Mouse (Mus musculus): ENCODE measurements at regions not wholly inside any gene's neighbourhood (a gene's known extent, or its start where the extent isn't known, plus 50 kb on each side); places are given as distances from the start of the nearest gene placed in this dataset.

DNA sequence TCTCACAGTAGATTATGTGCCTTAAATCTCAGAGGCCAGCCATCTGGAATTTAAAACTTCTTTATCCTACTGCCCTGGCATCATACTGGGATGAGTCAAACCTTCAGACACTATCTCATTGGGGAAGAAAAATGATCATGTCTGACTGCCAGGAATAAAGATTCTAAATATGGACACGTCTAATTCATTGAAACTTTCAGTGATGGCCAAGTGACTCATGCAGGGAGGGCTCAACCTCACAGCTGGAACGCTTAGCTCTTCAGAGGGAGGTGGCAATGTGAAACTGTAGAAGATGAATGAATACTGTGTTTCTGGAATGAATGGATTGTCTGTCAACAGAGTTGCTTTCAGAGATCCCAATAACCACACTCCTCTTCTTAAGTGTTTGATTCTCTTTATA is 1357.2 kb downstream of the Stim2 start:
- no peak for TF ChIP-seq CTCF (IDR thresholded peaks at IDR 0.05)
- H3K4me1 ChIP-seq (ENCODE audit: insufficient read depth, low read length), result no peaks in the 10 kb centered on the region
- no peak overlapping the region for H3K27ac ChIP-seq (ENCODE audit: low read depth, low read length)
- no peak overlapping the region for H3K4me2 ChIP-seq (ENCODE audit: low read depth, low read length, poor library complexity, severe bottlenecking)
- no peaks in the 10 kb centered on the region for H3K9me3 ChIP-seq (ENCODE audit: low read length)
- H3K4me3 ChIP-seq (ENCODE audit: low read depth, low read length), result no peak overlapping the region
- DNase-seq (ENCODE audit: low spot score) (peak; percentile 30), ATAC-seq (ENCODE audit: low FRiP score) (no peak)
- WGBS, result 36% methylated on average over 2 of the region's 2 CpGs
- H3K9ac ChIP-seq (replicated peaks; ENCODE audit: low read length, poor library complexity, severe bottlenecking), result no peak overlapping the region
- no peaks in the 10 kb centered on the region for H3K36me3 ChIP-seq (ENCODE audit: insufficient read depth, low read length)
- H3K27me3 ChIP-seq (ENCODE audit: insufficient read depth, low read length), result no peaks in the 10 kb centered on the region

DNA sequence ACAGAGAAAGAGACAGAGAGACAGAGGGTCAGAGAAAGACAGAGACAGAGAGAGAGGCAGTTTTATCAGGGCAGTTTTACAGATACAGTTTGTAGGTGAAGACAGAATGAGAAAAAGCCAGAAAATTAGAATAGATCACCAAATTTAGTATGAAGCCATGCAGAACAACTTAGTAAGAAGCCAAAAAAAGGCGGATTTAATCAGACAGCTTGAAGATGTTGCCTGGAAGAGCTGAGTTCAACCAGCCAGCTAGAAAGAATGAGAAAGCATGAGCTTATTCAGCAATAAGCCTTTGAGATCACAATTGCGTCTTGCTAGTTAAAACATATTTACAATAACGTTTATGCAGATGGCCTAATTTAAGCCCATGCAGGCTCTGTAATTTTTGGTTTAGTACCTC is 1376.0 kb downstream of the Stim2 start:
- no peak overlapping the region for H3K9ac ChIP-seq (replicated peaks; ENCODE audit: low read length, poor library complexity, severe bottlenecking)
- no peak overlapping the region for H3K4me3 ChIP-seq (ENCODE audit: low read depth, low read length)
- DNase-seq (ENCODE audit: low spot score) (no peak), ATAC-seq (ENCODE audit: low FRiP score) (no peak)
- WGBS, result 83% methylated on average over 3 of the region's 3 CpGs
- no peak for TF ChIP-seq CTCF (IDR thresholded peaks at IDR 0.05)
- H3K4me2 ChIP-seq (ENCODE audit: low read depth, low read length, poor library complexity, severe bottlenecking), result no peak overlapping the region
- no peaks in the 10 kb centered on the region for H3K9me3 ChIP-seq (ENCODE audit: low read length)
- no peak overlapping the region for H3K27ac ChIP-seq (ENCODE audit: low read depth, low read length)
- no peaks in the 10 kb centered on the region for H3K4me1 ChIP-seq (ENCODE audit: insufficient read depth, low read length)
- H3K27me3 ChIP-seq (ENCODE audit: insufficient read depth, low read length), result no peaks in the 10 kb centered on the region
- H3K36me3 ChIP-seq (ENCODE audit: insufficient read depth, low read length), result no peaks in the 10 kb centered on the region

DNA sequence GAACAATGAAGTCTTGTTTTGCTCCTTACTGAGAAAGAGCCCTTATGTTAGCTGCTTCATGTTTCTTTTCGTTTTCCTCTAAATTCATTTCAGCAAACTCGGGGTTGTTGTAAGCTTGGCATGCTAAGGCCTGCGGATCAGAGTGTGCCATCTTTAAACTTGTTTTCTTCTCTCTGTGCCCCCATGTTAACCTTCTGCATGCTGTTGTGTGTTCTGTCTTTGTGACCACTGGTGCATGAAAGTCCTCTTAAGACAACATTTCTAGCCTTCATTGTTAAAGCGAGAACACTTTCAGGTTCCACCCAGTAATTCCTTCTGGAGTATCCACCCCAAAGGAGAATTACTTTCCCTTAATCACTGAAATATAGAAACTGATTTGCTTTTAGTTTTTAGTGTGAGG is 1392.5 kb downstream of the Stim2 start:
- 28% methylated on average over 4 of the region's 4 CpGs for WGBS
- H3K27me3 ChIP-seq (ENCODE audit: insufficient read depth, low read length), result no peaks in the 10 kb centered on the region
- no peak overlapping the region for H3K4me2 ChIP-seq (ENCODE audit: low read depth, low read length, poor library complexity, severe bottlenecking)
- no peaks in the 10 kb centered on the region for H3K4me1 ChIP-seq (ENCODE audit: insufficient read depth, low read length)
- H3K9ac ChIP-seq (replicated peaks; ENCODE audit: low read length, poor library complexity, severe bottlenecking), result no peak overlapping the region
- ATAC-seq (ENCODE audit: low FRiP score), result no peak
- H3K4me3 ChIP-seq (ENCODE audit: low read depth, low read length), result no peak overlapping the region
- no peak for DNase-seq (ENCODE audit: low spot score)
- no peak overlapping the region for H3K27ac ChIP-seq (ENCODE audit: low read depth, low read length)
- H3K9me3 ChIP-seq (ENCODE audit: low read length), result no peaks in the 10 kb centered on the region
- no peak for TF ChIP-seq CTCF (IDR thresholded peaks at IDR 0.05)
- no peaks in the 10 kb centered on the region for H3K36me3 ChIP-seq (ENCODE audit: insufficient read depth, low read length)

DNA sequence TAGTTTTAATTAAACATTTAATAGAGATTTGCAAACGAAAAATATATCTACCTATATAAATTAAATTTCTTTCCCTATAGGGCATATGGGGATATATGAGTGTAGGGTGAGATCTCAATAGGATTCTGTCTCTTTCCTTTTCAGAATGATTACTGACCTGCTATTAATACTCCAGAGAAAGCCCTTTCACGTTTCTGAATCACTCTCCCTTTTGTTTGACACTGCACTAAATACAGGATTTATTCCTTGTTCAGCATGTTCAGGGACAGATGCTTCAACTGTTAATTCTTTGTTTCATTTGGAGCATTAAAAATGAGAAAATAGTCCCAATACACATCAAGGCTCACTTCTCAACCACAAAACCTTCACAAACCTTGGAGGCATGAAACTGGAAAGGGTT is 1397.7 kb downstream of the Stim2 start:
- 36% methylated on average over 2 of the region's 2 CpGs for WGBS
- Histone ChIP-seq H3K4me3 (ENCODE audit: low read depth, low read length) (no peak overlapping the region), H3K27me3 (ENCODE audit: insufficient read depth, low read length) (no peaks in the 10 kb centered on the region), H3K4me2 (ENCODE audit: low read depth, low read length, poor library complexity, severe bottlenecking) (no peak overlapping the region), H3K27ac (ENCODE audit: low read depth, low read length) (no peak overlapping the region), H3K36me3 (ENCODE audit: insufficient read depth, low read length) (no peaks in the 10 kb centered on the region), H3K9me3 (ENCODE audit: low read length) (no peaks in the 10 kb centered on the region), H3K9ac (replicated peaks; ENCODE audit: low read length, poor library complexity, severe bottlenecking) (no peak overlapping the region), H3K4me1 (ENCODE audit: insufficient read depth, low read length) (no peaks in the 10 kb centered on the region)
- no peak for TF ChIP-seq CTCF (IDR thresholded peaks at IDR 0.05)
- no peak for DNase-seq (ENCODE audit: low spot score)
- ATAC-seq (ENCODE audit: low FRiP score), result no peak

DNA sequence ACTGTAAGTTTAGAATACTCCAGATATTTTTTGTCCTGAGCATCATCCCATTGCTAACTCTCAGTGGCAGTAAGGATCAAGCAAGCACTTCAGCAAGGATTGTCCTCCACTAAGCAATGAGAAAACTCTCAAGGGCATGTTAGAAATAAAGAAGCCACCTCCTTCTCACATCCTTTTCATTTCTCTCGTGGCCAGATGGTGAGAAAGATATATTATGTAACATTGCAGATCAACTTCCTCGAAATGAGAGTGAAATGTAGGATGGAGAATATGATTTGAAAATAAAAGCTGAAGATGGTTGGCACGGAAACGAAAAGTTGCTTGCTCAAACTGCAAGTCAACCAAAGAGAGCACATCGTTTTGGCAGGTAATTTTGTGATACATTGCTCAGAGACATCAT is 1417.8 kb downstream of the Stim2 start:
- ATAC-seq (ENCODE audit: low FRiP score) (no peak), DNase-seq (ENCODE audit: low spot score) (no peak)
- no peak for TF ChIP-seq CTCF (IDR thresholded peaks at IDR 0.05)
- no peaks in the 10 kb centered on the region for H3K27me3 ChIP-seq (ENCODE audit: insufficient read depth, low read length)
- H3K36me3 ChIP-seq (ENCODE audit: insufficient read depth, low read length), result no peaks in the 10 kb centered on the region
- whole genome bisulfite sequencing, result 69% methylated on average over 5 of the region's 5 CpGs
- no peak overlapping the region for H3K9ac ChIP-seq (replicated peaks; ENCODE audit: low read length, poor library complexity, severe bottlenecking)
- H3K9me3 ChIP-seq (ENCODE audit: low read length), result no peaks in the 10 kb centered on the region
- no peaks in the 10 kb centered on the region for H3K4me1 ChIP-seq (ENCODE audit: insufficient read depth, low read length)
- H3K4me3 ChIP-seq (ENCODE audit: low read depth, low read length), result no peak overlapping the region
- no peak overlapping the region for H3K27ac ChIP-seq (ENCODE audit: low read depth, low read length)
- H3K4me2 ChIP-seq (ENCODE audit: low read depth, low read length, poor library complexity, severe bottlenecking), result no peak overlapping the region

DNA sequence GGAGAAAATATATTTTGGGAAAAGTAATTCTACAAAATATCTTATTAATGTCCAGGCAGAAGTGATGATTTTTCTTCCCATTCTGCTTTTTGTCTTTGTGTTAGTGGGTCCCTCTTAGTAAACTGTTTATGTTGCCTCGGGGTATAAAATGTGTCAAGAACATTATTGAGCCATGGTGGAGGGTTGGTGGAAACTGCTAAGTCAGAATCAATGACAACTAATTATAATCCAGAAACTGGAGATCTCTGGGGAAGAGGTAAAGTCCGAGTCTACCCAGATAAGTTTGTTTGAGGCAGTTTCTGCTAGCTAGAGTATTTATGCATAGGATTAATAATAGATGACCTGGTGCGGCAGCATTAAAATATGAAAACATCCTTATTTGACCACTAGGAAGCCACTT is 1440.9 kb downstream of the Stim2 start:
- no peak for ATAC-seq (ENCODE audit: low FRiP score)
- 55% methylated on average over 3 of the region's 3 CpGs for WGBS
- no peak overlapping the region for H3K4me2 ChIP-seq (ENCODE audit: low read depth, low read length, poor library complexity, severe bottlenecking)

DNA sequence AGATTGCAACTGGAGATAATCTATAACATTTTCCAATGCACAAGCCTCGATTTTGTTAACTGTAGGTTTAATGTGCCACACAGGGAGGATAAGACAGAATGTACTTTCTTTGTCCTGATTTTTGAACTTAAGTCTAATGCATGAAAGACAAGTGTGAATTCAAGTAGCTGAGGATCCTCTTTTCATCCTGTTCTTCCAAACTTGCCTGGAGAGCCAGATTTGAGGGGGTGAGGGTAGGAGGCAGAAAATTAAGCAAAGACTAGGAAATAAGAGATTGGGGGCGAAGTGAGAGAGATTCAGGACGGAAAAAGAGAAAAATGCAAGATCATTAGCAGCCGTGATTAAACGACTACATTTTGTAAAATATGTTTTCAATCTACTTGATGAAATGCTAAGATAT is 1450.8 kb downstream of the Stim2 start:
- Histone ChIP-seq H3K27ac (ENCODE audit: low read depth, low read length) (no peak overlapping the region), H3K9me3 (ENCODE audit: low read length) (no peaks in the 10 kb centered on the region), H3K4me3 (ENCODE audit: low read depth, low read length) (no peak overlapping the region), H3K27me3 (ENCODE audit: insufficient read depth, low read length) (no peaks in the 10 kb centered on the region), H3K4me1 (ENCODE audit: insufficient read depth, low read length) (no peaks in the 10 kb centered on the region), H3K9ac (replicated peaks; ENCODE audit: low read length, poor library complexity, severe bottlenecking) (no peak overlapping the region), H3K36me3 (ENCODE audit: insufficient read depth, low read length) (no peaks in the 10 kb centered on the region), H3K4me2 (ENCODE audit: low read depth, low read length, poor library complexity, severe bottlenecking) (no peak overlapping the region)
- ATAC-seq (ENCODE audit: low FRiP score), result no peak
- 86% methylated on average over 5 of the region's 5 CpGs for WGBS
- TF ChIP-seq CTCF (IDR thresholded peaks at IDR 0.05), result no peak
- DNase-seq (ENCODE audit: low spot score), result no peak

More for the DNA sequence above, 1440.9 kb downstream of the Stim2 start:
- H3K4me1 ChIP-seq (ENCODE audit: insufficient read depth, low read length), result no peaks in the 10 kb centered on the region
- no peaks in the 10 kb centered on the region for H3K9me3 ChIP-seq (ENCODE audit: low read length)
- H3K9ac ChIP-seq (replicated peaks; ENCODE audit: low read length, poor library complexity, severe bottlenecking), result no peak overlapping the region
- H3K36me3 ChIP-seq (ENCODE audit: insufficient read depth, low read length), result no peaks in the 10 kb centered on the region
- no peak overlapping the region for H3K4me3 ChIP-seq (ENCODE audit: low read depth, low read length)
- TF ChIP-seq CTCF (IDR thresholded peaks at IDR 0.05), result no peak
- no peaks in the 10 kb centered on the region for H3K27me3 ChIP-seq (ENCODE audit: insufficient read depth, low read length)
- H3K27ac ChIP-seq (ENCODE audit: low read depth, low read length), result no peak overlapping the region
- DNase-seq (ENCODE audit: low spot score), result no peak
